In the genomic region with DNA sequence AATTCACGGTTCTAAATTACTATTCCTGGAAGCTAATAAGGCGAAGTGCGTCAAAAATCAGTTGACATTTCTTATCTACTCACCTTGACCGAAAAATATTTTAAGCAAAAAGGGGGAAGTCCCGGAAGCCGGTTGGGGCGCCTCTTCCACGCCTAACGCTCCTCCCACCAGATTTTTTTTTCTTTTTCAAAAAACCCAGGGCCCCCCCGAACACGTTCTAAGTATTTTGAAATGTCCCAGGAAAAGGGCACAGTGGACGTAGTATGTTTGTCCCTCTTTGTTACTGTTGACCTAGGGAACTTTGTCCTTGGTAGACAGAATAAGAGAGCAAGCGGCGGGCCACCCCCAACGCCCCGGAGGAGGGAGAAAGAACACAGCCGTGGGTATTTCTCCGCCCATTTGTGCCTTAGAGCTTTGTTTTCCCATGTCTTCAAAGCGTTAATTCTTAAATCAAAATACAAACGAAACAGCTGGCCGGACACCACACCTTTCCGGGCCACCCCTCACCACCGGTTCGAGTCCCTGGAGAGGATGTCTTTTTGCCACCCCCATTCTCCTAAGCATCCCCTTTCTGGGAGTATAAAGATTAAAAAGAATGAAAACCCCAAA, we compare ENCODE assay signal across 12 mouse cellular contexts. TPM values are rescaled to one million over a fixed set of nuclear protein-coding genes. Genes with fewer than 3 reads are reported as not detected.
DNase-seq lines count a peak whose midpoint lies in the region; ATAC-seq and TF ChIP-seq lines count a peak whose summit lies in the region.
"Had no signal": no experiment of that assay in that cellular context is flagged by ENCODE, and none has a peak within 500 bp of the region (broad histone marks: within the 10 kb centered on the region; RNA-seq: fewer than 3 reads in every experiment).

No protein-coding gene starts in this region.

- TF ChIP-seq CTCF in brain, embryonic 14.5 days (IDR thresholded peaks at IDR 0.05; ENCODE audit: borderline replicate concordance, extremely low read depth, insufficient read depth, insufficient read length) = no peak

- H3K27me3 ChIP-seq in midbrain, embryonic 15.5 days (replicated peaks) = peaks cover 18% of the 10 kb centered on the region

- DNase-seq in cerebellum, postnatal 14 days = peak; percentile 7 to 17
- no peak for DNase-seq in cerebellum, adult 18-20 months
- peak; percentile 81 for DNase-seq in B cell, adult 2 months
- peak; percentile 43 for DNase-seq in brain, embryonic 14.5 days (ENCODE audit: low read depth)
- DNase-seq in gastrocnemius, adult 18-20 months (ENCODE audit: low spot score) = no peak
- DNase-seq in kidney, adult 8-10 months = no peak

- H3K4me3 ChIP-seq in midbrain, embryonic 15.5 days = peak overlapping the region; percentile 32
- H3K4me3 ChIP-seq: heart, embryonic 10.5 days; liver, embryonic 15.5 days; myocyte had no signal

- TF ChIP-seq POLR2A in brain, embryonic 14.5 days (IDR thresholded peaks at IDR 0.05; ENCODE audit: borderline replicate concordance, extremely low read depth, insufficient read depth, insufficient read length, poor library complexity, severe bottlenecking) = no peak

- no peak for ATAC-seq in midbrain, embryonic 15.5 days (replicated peaks)
- no peak for ATAC-seq in cerebellum, adult (ENCODE audit: insufficient number of reproducible peaks, low FRiP score, low TSS enrichment)
- ATAC-seq: intestine, postnatal 0 days had no signal

- no peaks in the 10 kb centered on the region for H3K9me3 ChIP-seq in midbrain, embryonic 15.5 days
- H3K9me3 ChIP-seq: heart, embryonic 10.5 days; liver, embryonic 15.5 days had no signal

- peak overlapping the region; percentile 55 for H3K4me2 ChIP-seq in midbrain, embryonic 15.5 days
- H3K4me2 ChIP-seq: liver, embryonic 15.5 days had no signal

- 9% methylated on average over 24 of the region's 24 CpGs for WGBS in midbrain, embryonic 15.5 days

- H3K36me3 ChIP-seq in midbrain, embryonic 15.5 days (replicated peaks) = no peaks in the 10 kb centered on the region
- H3K36me3 ChIP-seq: heart, embryonic 10.5 days; liver, embryonic 15.5 days had no signal

- H3K27ac ChIP-seq in midbrain, embryonic 15.5 days = peak overlapping the region; percentile 91
- H3K27ac ChIP-seq: heart, embryonic 10.5 days; liver, embryonic 15.5 days had no signal

- H3K4me1 ChIP-seq in midbrain, embryonic 15.5 days = peaks cover 16% of the 10 kb centered on the region
- H3K4me1 ChIP-seq: liver, embryonic 15.5 days had no signal

- 0 out of 2 replicates have a peak overlapping the region, but pooled peaks have one; percentile 9 for H3K9ac ChIP-seq in midbrain, embryonic 15.5 days
- H3K9ac ChIP-seq: liver, embryonic 15.5 days had no signal

RNA-seq across cellular contexts. Expression of a gene that starts 6.1 kb away (rescaled TPM):
- 140 and 158 TPM in 2 replicates for polyA plus RNA-seq in brain, embryonic 14.5 days (2012; rRNA removed)
- polyA plus RNA-seq in midbrain, embryonic 15.5 days (2015; fragmentation: Nextera tagmentation; extraction: Ambion mirVana) = 112 and 128 TPM in 2 replicates
- under 1 TPM in 1 of 2 experiments, not detected in 1; 0.12 TPM for total RNA-seq in gastrocnemius, adult 18-20 months (2021)
- polyA plus RNA-seq: myocyte had no signal

RNA-seq across cellular contexts. Expression of a gene that starts 50.3 kb away (rescaled TPM):
- polyA plus RNA-seq in brain, embryonic 14.5 days (2012; rRNA removed) = 2.3 and 2.6 TPM in 2 replicates
- 2.8 TPM in 2 replicates for polyA plus RNA-seq in midbrain, embryonic 15.5 days (2015; fragmentation: Nextera tagmentation; extraction: Ambion mirVana)
- not detected for total RNA-seq in gastrocnemius, adult 18-20 months (2021)
- polyA plus RNA-seq: liver, embryonic 15.5 days had no signal

Comparison
In these comparisons a context has a peak if more than half of its experiments do, and no peak if none do; other contexts are left out.
1. DNase-seq: peak in cerebellum, postnatal 14 days (2 of 2), B cell, adult 2 months (2 of 2) and brain, embryonic 14.5 days (single experiment); none in cerebellum, adult 18-20 months (0 of 2), gastrocnemius, adult 18-20 months (single experiment) and kidney, adult 8-10 months (0 of 2).